Mouse (Mus musculus) neutrophil, adult 83 days (primary cell): ENCODE measurements around the gene Erc2. TPM values are rescaled to one million over a fixed set of nuclear protein-coding genes. Genes with fewer than 3 reads are reported as not detected.

ENCODE experiments used
- total RNA-seq, 2 experiments: library from RNA; stranded (reverse); gene quantifications; one replicate each; pipeline ENCODE4 v1.2.4; 2023

Erc2 gene
- total RNA-seq, result 1 to 10 TPM; 4.7 to 4.9 TPM

DNA sequence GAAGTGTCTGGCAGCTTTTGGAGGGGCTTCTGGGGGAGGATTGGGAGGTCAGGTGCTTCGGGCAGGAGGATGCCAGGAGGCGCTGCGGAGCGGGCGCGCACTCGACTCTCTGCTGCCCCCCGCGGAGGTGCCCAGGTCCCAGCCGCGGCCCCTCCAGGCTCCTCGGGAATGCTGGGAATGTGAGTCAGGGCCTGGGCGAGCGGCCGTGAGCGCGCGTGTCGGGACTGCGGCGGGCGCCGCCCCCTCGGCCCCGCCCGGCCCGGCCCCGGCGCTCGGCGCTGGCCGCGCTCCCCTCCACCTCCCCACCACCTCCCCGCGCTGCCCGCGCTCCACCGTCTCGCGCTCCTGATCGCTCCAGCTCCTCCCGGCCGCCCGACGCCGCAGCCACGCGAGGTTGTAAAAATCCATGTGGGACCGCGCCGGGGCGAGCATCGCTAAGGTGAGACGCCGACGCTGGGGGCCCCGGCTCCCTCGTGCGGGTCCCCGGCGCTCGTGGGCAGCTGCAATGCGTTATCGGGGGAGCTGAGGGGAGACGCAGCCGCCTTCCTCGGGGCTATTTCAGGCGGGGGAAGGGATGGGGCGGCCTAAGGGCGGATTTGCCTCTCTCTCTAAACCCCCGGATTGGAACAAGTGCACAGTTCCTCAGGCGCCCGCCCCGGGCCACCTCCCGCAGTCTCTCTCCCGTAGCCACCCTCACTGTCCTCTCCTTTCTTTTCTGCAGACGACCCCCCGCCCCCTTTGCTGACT, at the start of gene Erc2:
Erc2 (plus strand) TSS at position 253 of the 747 bp plus-strand sequence.

GRCm38 (mm10) chr14:28504101-28505050, 882.1 kb downstream of the Erc2 start, which contains the start of gene Wnt5a:
Wnt5a (plus strand) TSS chr14:28504750.

Other genes starting within 250 kb of the Erc2 start
- gene Fam208a, start 193.6 kb upstream of the Erc2 start, total RNA-seq, result 10 to 100 TPM; 15.0 to 16.6 TPM
- gene Ccdc66, start 114.0 kb upstream of the Erc2 start, total RNA-seq, result 1 to 10 TPM; 3.6 to 3.8 TPM